Mouse (Mus musculus): ENCODE data around the gene Padi2. TPM values are rescaled to one million over a fixed set of nuclear protein-coding genes. Genes with fewer than 3 reads are reported as not detected.

Gene Padi2
- polyA plus RNA-seq, 2 experiments = 1.0 to 1.8 TPM

- DNase-seq (ENCODE audit: low read depth in 3 of 3, low spot score in 3 of 3) (no peak), ATAC-seq (ENCODE audit: insufficient read depth) (no peak)
- Histone ChIP-seq H3K9me3 (ENCODE audit: control insufficient read depth, low read length) (no peaks in the 10 kb centered on the region), H3K4me1 (replicated peaks; ENCODE audit: control insufficient read depth in 2 of 2, insufficient read depth in 2 of 2, low read length in 1 of 2) (peaks cover 0 to 5% of the 10 kb centered on the region in 2 experiments; a peak in 1 of 4 replicates), H3K27ac (no peak overlapping the region), H3K27me3 (ENCODE audit: control insufficient read depth, insufficient read depth, low read length) (no peaks in the 10 kb centered on the region), H3K9ac (replicated peaks) (no peak overlapping the region), H3K4me3 (ENCODE audit: insufficient read depth in 1 of 2, low read depth in 2 of 2, low read length in 2 of 2) (no peak overlapping the region), H3K36me3 (replicated peaks; ENCODE audit: control insufficient read depth, insufficient read depth, low read depth) (no peaks in the 10 kb centered on the region), H3K4me2 (ENCODE audit: low read depth) (no peak overlapping the region)
- no peak for TF ChIP-seq CTCF (IDR thresholded peaks at IDR 0.05; ENCODE audit: low read depth)
- TF ChIP-seq EP300 (IDR thresholded peaks at IDR 0.05; ENCODE audit: low read depth) = no peak
- WGBS (ENCODE audit: insufficient replicate concordance) = 63% methylated on average over 6 of the region's 6 CpGs
These were observed 42.3 kb downstream of the Padi2 start for GRCm38 (mm10) chr4:140948481-140948880.

GRCm38 (mm10) chr4:140949052-140949451, 42.9 kb downstream of the Padi2 start:
- Histone ChIP-seq H3K4me3 (ENCODE audit: insufficient read depth in 1 of 2, low read depth in 2 of 2, low read length in 2 of 2) (no peak overlapping the region), H3K9ac (replicated peaks) (no peak overlapping the region), H3K4me1 (replicated peaks; ENCODE audit: control insufficient read depth in 2 of 2, insufficient read depth in 2 of 2, low read length in 1 of 2) (peaks cover 0 to 5% of the 10 kb centered on the region in 2 experiments; a peak in 1 of 4 replicates), H3K36me3 (replicated peaks; ENCODE audit: control insufficient read depth, insufficient read depth, low read depth) (no peaks in the 10 kb centered on the region), H3K9me3 (ENCODE audit: control insufficient read depth, low read length) (no peaks in the 10 kb centered on the region), H3K27me3 (ENCODE audit: control insufficient read depth, insufficient read depth, low read length) (no peaks in the 10 kb centered on the region), H3K4me2 (ENCODE audit: low read depth) (no peak overlapping the region), H3K27ac (no peak overlapping the region)
- 77% methylated on average over 8 of the region's 8 CpGs for WGBS (ENCODE audit: insufficient replicate concordance)
- DNase-seq (ENCODE audit: low read depth in 3 of 3, low spot score in 3 of 3) = no peak
- TF ChIP-seq EP300 (IDR thresholded peaks at IDR 0.05; ENCODE audit: low read depth) = no peak
- TF ChIP-seq CTCF (IDR thresholded peaks at IDR 0.05; ENCODE audit: low read depth) = no peak
- no peak for ATAC-seq (ENCODE audit: insufficient read depth)

- no peak for ATAC-seq (ENCODE audit: insufficient read depth)
- Histone ChIP-seq H3K27me3 (ENCODE audit: control insufficient read depth, insufficient read depth, low read length) (no peaks in the 10 kb centered on the region), H3K4me2 (ENCODE audit: low read depth) (no peak overlapping the region), H3K4me3 (ENCODE audit: insufficient read depth in 1 of 2, low read depth in 2 of 2, low read length in 2 of 2) (no peak overlapping the region), H3K27ac (no peak overlapping the region), H3K36me3 (replicated peaks; ENCODE audit: control insufficient read depth, insufficient read depth, low read depth) (no peaks in the 10 kb centered on the region), H3K9me3 (ENCODE audit: control insufficient read depth, low read length) (no peaks in the 10 kb centered on the region), H3K4me1 (replicated peaks; ENCODE audit: control insufficient read depth in 2 of 2, insufficient read depth in 2 of 2, low read length in 1 of 2) (peaks cover 0 to 5% of the 10 kb centered on the region in 2 experiments; a peak in 1 of 4 replicates), H3K9ac (replicated peaks) (no peak overlapping the region)
- no peak for DNase-seq (ENCODE audit: low read depth in 3 of 3, low spot score in 3 of 3)
- no peak for TF ChIP-seq EP300 (IDR thresholded peaks at IDR 0.05; ENCODE audit: low read depth)
- no peak for TF ChIP-seq CTCF (IDR thresholded peaks at IDR 0.05; ENCODE audit: low read depth)
- 56% methylated on average over 16 of the region's 16 CpGs for whole genome bisulfite sequencing (ENCODE audit: insufficient replicate concordance)
These were observed 43.5 kb downstream of the Padi2 start for GRCm38 (mm10) chr4:140949616-140950015.

DNA sequence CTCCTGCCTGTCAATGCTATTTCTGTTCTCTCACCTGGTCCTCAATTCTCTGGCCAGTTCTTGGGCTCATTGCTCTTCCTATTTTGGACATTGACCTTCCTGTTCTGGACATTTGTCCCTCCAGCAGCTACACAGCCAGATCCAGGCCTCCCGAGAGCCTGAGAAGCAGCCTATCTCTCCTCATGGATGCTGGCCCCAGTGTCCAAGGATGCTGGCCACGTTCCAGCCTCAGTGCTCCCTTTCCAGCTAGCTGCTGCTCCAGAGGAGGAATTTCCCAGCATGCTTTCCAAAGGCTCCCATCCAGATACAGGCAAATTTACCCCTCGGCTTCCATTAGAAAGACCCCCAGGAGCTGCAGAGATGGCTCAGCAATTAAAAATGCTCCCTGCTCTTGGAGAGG, 44.4 kb downstream of the Padi2 start:
- no peak overlapping the region for H3K4me3 ChIP-seq (ENCODE audit: insufficient read depth in 1 of 2, low read depth in 2 of 2, low read length in 2 of 2)
- H3K9ac ChIP-seq (replicated peaks) = no peak overlapping the region
- no peaks in the 10 kb centered on the region for H3K9me3 ChIP-seq (ENCODE audit: control insufficient read depth, low read length)
- H3K36me3 ChIP-seq (replicated peaks; ENCODE audit: control insufficient read depth, insufficient read depth, low read depth) = no peaks in the 10 kb centered on the region
- 65% methylated on average over 3 of the region's 3 CpGs for WGBS (ENCODE audit: insufficient replicate concordance)
- ATAC-seq (ENCODE audit: insufficient read depth) (no peak), DNase-seq (ENCODE audit: low read depth in 3 of 3, low spot score in 3 of 3) (no peak)
- no peak overlapping the region for H3K27ac ChIP-seq
- no peaks in the 10 kb centered on the region for H3K27me3 ChIP-seq (ENCODE audit: control insufficient read depth, insufficient read depth, low read length)
- TF ChIP-seq EP300 (IDR thresholded peaks at IDR 0.05; ENCODE audit: low read depth) (no peak), CTCF (IDR thresholded peaks at IDR 0.05; ENCODE audit: low read depth) (no peak)
- no peak overlapping the region for H3K4me2 ChIP-seq (ENCODE audit: low read depth)
- H3K4me1 ChIP-seq (replicated peaks; ENCODE audit: control insufficient read depth in 2 of 2, insufficient read depth in 2 of 2, low read length in 1 of 2) = peaks cover 0 to 5% of the 10 kb centered on the region in 2 experiments; a peak in 1 of 4 replicates

DNA sequence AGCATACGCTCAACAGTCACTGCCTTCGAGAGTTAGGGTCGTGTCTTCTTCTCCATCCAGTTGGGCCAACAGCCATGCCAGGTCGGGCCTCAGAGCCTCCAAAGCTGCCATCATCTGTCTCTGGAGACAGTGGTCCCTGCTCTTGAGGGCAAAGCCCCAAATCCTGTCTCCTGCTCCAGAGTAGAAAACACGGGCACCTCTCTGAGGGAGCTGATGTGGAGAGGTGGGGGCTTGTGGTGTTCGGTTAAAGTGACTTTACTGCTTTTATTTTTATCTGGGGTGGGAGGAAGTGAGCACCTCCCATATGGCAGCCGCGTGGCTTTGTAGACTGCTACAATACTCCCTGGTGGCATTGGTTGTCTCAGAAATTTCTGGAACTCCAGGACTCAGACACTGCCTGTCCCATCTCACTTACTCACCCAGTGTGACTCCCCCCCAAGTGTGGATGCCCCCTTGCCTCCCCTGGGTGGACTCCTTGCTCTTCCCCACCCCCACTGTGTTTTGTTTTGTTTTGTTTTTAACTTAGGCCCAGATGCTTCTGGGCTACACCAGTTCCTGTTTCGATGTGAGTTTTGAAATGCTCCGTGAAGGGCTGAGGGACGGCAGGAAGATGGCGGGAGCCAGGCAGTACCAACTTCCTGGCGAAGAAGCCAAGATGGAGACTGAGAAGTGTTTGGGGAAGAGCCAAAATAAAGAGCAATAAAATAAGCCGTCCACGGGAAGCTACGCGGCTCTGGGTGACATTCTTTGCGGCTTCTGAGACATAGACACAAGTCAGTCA, 45.9 kb downstream of the Padi2 start:
- WGBS (ENCODE audit: insufficient replicate concordance) = 54% methylated on average over 18 of the region's 18 CpGs
- Histone ChIP-seq H3K4me2 (ENCODE audit: low read depth) (no peak overlapping the region), H3K36me3 (replicated peaks; ENCODE audit: control insufficient read depth, insufficient read depth, low read depth) (no peaks in the 10 kb centered on the region), H3K4me1 (replicated peaks; ENCODE audit: control insufficient read depth in 2 of 2, insufficient read depth in 2 of 2, low read length in 1 of 2) (peaks cover 0 to 5% of the 10 kb centered on the region in 2 experiments; a peak in 1 of 4 replicates), H3K27ac (no peak overlapping the region), H3K27me3 (ENCODE audit: control insufficient read depth, insufficient read depth, low read length) (no peaks in the 10 kb centered on the region; the same call in 1 of the 2 replicates), H3K9ac (replicated peaks) (no peak overlapping the region), H3K9me3 (ENCODE audit: control insufficient read depth, low read length) (no peaks in the 10 kb centered on the region), H3K4me3 (ENCODE audit: insufficient read depth in 1 of 2, low read depth in 2 of 2, low read length in 2 of 2) (no peak overlapping the region)
- no peak for TF ChIP-seq CTCF (IDR thresholded peaks at IDR 0.05; ENCODE audit: low read depth)
- no peak for TF ChIP-seq EP300 (IDR thresholded peaks at IDR 0.05; ENCODE audit: low read depth)
- DNase-seq (ENCODE audit: low read depth in 3 of 3, low spot score in 3 of 3) = no peak
- ATAC-seq (ENCODE audit: insufficient read depth) = no peak

Measured in liver, embryonic 14.5 days (tissue).